Mouse (Mus musculus) heart, embryonic 10.5 days (tissue): Measurements from ENCODE around the gene S100a1. TPM values are rescaled to one million over a fixed set of nuclear protein-coding genes. Genes with fewer than 3 reads are reported as not detected.

Experiments used
- DNase-seq: peaks from one replicate; pipeline ENCODE4 v3.0.0-alpha.2; 2017; ENCODE audit warnings: low spot score
- H3K27ac ChIP-seq: fragments of 300-500 bp; sonication (generic); 2 replicates; pipeline ENCODE4 v1.5.1; 2016; ENCODE audit warnings: mild to moderate bottlenecking
- H3K27me3 ChIP-seq: fragments of 300-500 bp; sonication (generic); 2 replicates; pipeline ENCODE4 v1.6.1; 2016; ENCODE audit warnings: mild to moderate bottlenecking; ENCODE audit not compliant: poor library complexity, insufficient read depth, severe bottlenecking
- H3K36me3 ChIP-seq: fragments of 300-500 bp; sonication (generic); 2 replicates; pipeline ENCODE4 v1.6.1; 2016; ENCODE audit warnings: mild to moderate bottlenecking, moderate library complexity
- H3K4me1 ChIP-seq: fragments of 300-500 bp; sonication (generic); 2 replicates; pipeline ENCODE4 v1.6.1; 2016; ENCODE audit warnings: mild to moderate bottlenecking
- H3K4me3 ChIP-seq: fragments of 300-500 bp; sonication (generic); 2 replicates; pipeline ENCODE4 v1.5.1; 2016; ENCODE audit warnings: mild to moderate bottlenecking, moderate library complexity
- H3K9me3 ChIP-seq: fragments of 300-500 bp; sonication (generic); 2 replicates; pipeline ENCODE4 v1.6.1; 2016; ENCODE audit warnings: mild to moderate bottlenecking, moderate library complexity
- WGBS: fragments of 180-500 bp; shearing (Covaris S2); methylation state at CpG from one replicate; pipeline ENCODE4 v1.1.7; 2016; 5-methylcytosine and 5-hydroxymethylcytosine counted together
- polyA plus RNA-seq: library from polyadenylated mRNA; unstranded; fragments of >200 nt; fragmentation: Nextera tagmentation; extraction: Ambion mirVana; gene quantifications from 2 replicates; pipeline ENCODE4 v1.2.1, GENCODE M21; 2016

The S100a1 gene
- polyA plus RNA-seq, 1 experiment from 2014 or later = 64.6 TPM

GRCm38 (mm10) chr3:90506362-90506761 lies 7.8 kb downstream of the S100a1 start:
- WGBS = 83% methylated on average over 3 of the region's 3 CpGs
- Histone ChIP-seq H3K36me3 (peaks cover 70% of the 10 kb centered on the region), H3K4me3 (no peak overlapping the region)

GRCm38 (mm10) chr3:90505216-90505615 lies 9.0 kb downstream of the S100a1 start:
- peaks cover 74% of the 10 kb centered on the region for H3K36me3 ChIP-seq
- H3K27ac ChIP-seq = no peak overlapping the region
- no peak overlapping the region for H3K4me3 ChIP-seq
- 0 out of 2 replicates have a peak, but pooled peaks cover 6% of the 10 kb centered on the region for H3K4me1 ChIP-seq
- no peaks in the 10 kb centered on the region for H3K27me3 ChIP-seq
- DNase-seq = no peak
- H3K9me3 ChIP-seq = no peaks in the 10 kb centered on the region
- 94% methylated on average over 5 of the region's 5 CpGs for WGBS

More at GRCm38 (mm10) chr3:90506362-90506761, 7.8 kb downstream of the S100a1 start:
- 0 out of 2 replicates have a peak, but pooled peaks cover 6% of the 10 kb centered on the region for H3K4me1 ChIP-seq
- no peaks in the 10 kb centered on the region for H3K27me3 ChIP-seq
- DNase-seq = no peak
- H3K9me3 ChIP-seq = no peaks in the 10 kb centered on the region
- no peak overlapping the region for H3K27ac ChIP-seq

GRCm38 (mm10) chr3:90503444-90503843 lies 10.7 kb downstream of the S100a1 start:
- H3K36me3 ChIP-seq = peaks cover 91% of the 10 kb centered on the region
- DNase-seq = no peak
- 0 out of 2 replicates have a peak, but pooled peaks cover 6% of the 10 kb centered on the region for H3K4me1 ChIP-seq
- H3K27me3 ChIP-seq = no peaks in the 10 kb centered on the region
- no peak overlapping the region for H3K27ac ChIP-seq
- H3K4me3 ChIP-seq = no peak overlapping the region
- H3K9me3 ChIP-seq = no peaks in the 10 kb centered on the region
- 87% methylated on average over 4 of the region's 4 CpGs for WGBS

GRCm38 (mm10) chr3:90497597-90497996 lies 16.6 kb downstream of the S100a1 start:
- H3K4me3 ChIP-seq = no peak overlapping the region
- H3K4me1 ChIP-seq = no peaks in the 10 kb centered on the region
- no peaks in the 10 kb centered on the region for H3K9me3 ChIP-seq
- H3K27ac ChIP-seq = no peak overlapping the region
- DNase-seq = no peak
- peaks cover 69% of the 10 kb centered on the region for H3K36me3 ChIP-seq
- H3K27me3 ChIP-seq = no peaks in the 10 kb centered on the region

- WGBS = 87% methylated on average over 7 of the region's 7 CpGs
- Histone ChIP-seq H3K36me3 (peaks cover 53% of the 10 kb centered on the region), H3K27ac (no peak overlapping the region), H3K4me3 (no peak overlapping the region), H3K9me3 (no peaks in the 10 kb centered on the region), H3K4me1 (no peaks in the 10 kb centered on the region), H3K27me3 (no peaks in the 10 kb centered on the region)
- no peak for DNase-seq
Measured at GRCm38 (mm10) chr3:90495850-90496525, 18.2 kb downstream of the S100a1 start.

- no peak overlapping the region for H3K27ac ChIP-seq
- no peaks in the 10 kb centered on the region for H3K27me3 ChIP-seq
- peaks cover 38% of the 10 kb centered on the region for H3K36me3 ChIP-seq
- no peaks in the 10 kb centered on the region for H3K9me3 ChIP-seq
- WGBS = 69% methylated on average over 4 of the region's 4 CpGs
- DNase-seq = no peak
- no peak overlapping the region for H3K4me3 ChIP-seq
- H3K4me1 ChIP-seq = peaks cover 6% of the 10 kb centered on the region; the same call in 1 of the 2 replicates
Measured at GRCm38 (mm10) chr3:90493831-90494540, 20.2 kb downstream of the S100a1 start.

GRCm38 (mm10) chr3:90491350-90491749 lies 22.8 kb downstream of the S100a1 start:
- no peak for DNase-seq
- peaks cover 6% of the 10 kb centered on the region; the same call in 1 of the 2 replicates for H3K4me1 ChIP-seq
- no peaks in the 10 kb centered on the region for H3K9me3 ChIP-seq
- 35% methylated on average over 2 of the region's 2 CpGs for WGBS
- no peak overlapping the region for H3K4me3 ChIP-seq
- H3K27me3 ChIP-seq = no peaks in the 10 kb centered on the region
- H3K36me3 ChIP-seq = peaks cover 36% of the 10 kb centered on the region
- no peak overlapping the region for H3K27ac ChIP-seq

- peaks cover 6% of the 10 kb centered on the region; the same call in 1 of the 2 replicates for H3K4me1 ChIP-seq
- peak within 1 kb of the TSS; percentile 77 for H3K4me3 ChIP-seq
- H3K27me3 ChIP-seq = no peaks in the 10 kb centered on the region
- H3K9me3 ChIP-seq = no peaks in the 10 kb centered on the region
- peaks cover 37% of the 10 kb centered on the region for H3K36me3 ChIP-seq
- H3K27ac ChIP-seq = peak within 1 kb of the TSS; percentile 95
- under 1% methylated on average over 37 of the region's 37 CpGs for WGBS
- DNase-seq = peak; percentile 98
Measured at GRCm38 (mm10) chr3:90490696-90491256, 23.4 kb downstream of the S100a1 start, which contains the start of gene Snapin. Gene Snapin (minus strand): TSS chr3:90491033.

GRCm38 (mm10) chr3:90488576-90488975 lies 25.6 kb downstream of the S100a1 start:
- H3K27me3 ChIP-seq = no peaks in the 10 kb centered on the region
- H3K4me1 ChIP-seq = peaks cover 6% of the 10 kb centered on the region; the same call in 1 of the 2 replicates
- no peaks in the 10 kb centered on the region for H3K9me3 ChIP-seq
- H3K27ac ChIP-seq = no peak overlapping the region
- 90% methylated on average over 6 of the region's 6 CpGs for WGBS
- peaks cover 54% of the 10 kb centered on the region for H3K36me3 ChIP-seq
- no peak overlapping the region for H3K4me3 ChIP-seq
- no peak for DNase-seq

- no peak for DNase-seq
- Histone ChIP-seq H3K36me3 (peaks cover 70% of the 10 kb centered on the region), H3K27me3 (no peaks in the 10 kb centered on the region), H3K27ac (no peak overlapping the region), H3K9me3 (no peaks in the 10 kb centered on the region), H3K4me1 (peaks cover 6% of the 10 kb centered on the region; the same call in 1 of the 2 replicates), H3K4me3 (no peak overlapping the region)
- WGBS = 79% methylated on average over 5 of the region's 5 CpGs
Measured at GRCm38 (mm10) chr3:90486998-90487397, 27.2 kb downstream of the S100a1 start.

GRCm38 (mm10) chr3:90475831-90476611 lies 38.2 kb downstream of the S100a1 start, which contains the start of gene Ilf2:
Gene Ilf2 (plus strand): TSS chr3:90476126.
- peaks cover 34% of the 10 kb centered on the region for H3K36me3 ChIP-seq
- peak within 1 kb of the TSS; percentile 89 for H3K4me3 ChIP-seq
- peak; percentile 98 for DNase-seq
- no peaks in the 10 kb centered on the region for H3K9me3 ChIP-seq
- peak within 1 kb of the TSS; percentile 97 for H3K27ac ChIP-seq
- peaks cover 10% of the 10 kb centered on the region; the same call in 1 of the 2 replicates for H3K4me1 ChIP-seq
- no peaks in the 10 kb centered on the region for H3K27me3 ChIP-seq
- under 1% methylated on average over 45 of the region's 45 CpGs for WGBS

GRCm38 (mm10) chr3:90475151-90475830 lies 38.9 kb downstream of the S100a1 start:
- H3K4me1 ChIP-seq = peaks cover 10% of the 10 kb centered on the region; the same call in 1 of the 2 replicates
- peaks cover 27% of the 10 kb centered on the region for H3K36me3 ChIP-seq
- no peak for DNase-seq
- H3K27me3 ChIP-seq = no peaks in the 10 kb centered on the region
- no peak overlapping the region for H3K27ac ChIP-seq
- H3K4me3 ChIP-seq = peak overlapping the region; percentile 89
- no peaks in the 10 kb centered on the region for H3K9me3 ChIP-seq
- WGBS = 41% methylated on average over 16 of the region's 16 CpGs
